Mouse (Mus musculus) olfactory bulb, adult 2 months (tissue): Measurements from ENCODE around the gene Creb5.

Experiments
- CTCF ChIP-seq: fragments of 200-500 bp; IDR thresholded peaks from 2 replicates; pipeline ENCODE4 v1.5.1; 2012; ENCODE audit warnings: low read depth, mild to moderate bottlenecking, low read length, moderate library complexity; ENCODE audit not compliant: insufficient read depth
- POLR2A ChIP-seq: fragments of 200-500 bp; IDR thresholded peaks from 2 replicates; pipeline ENCODE4 v1.6.1; 2012; ENCODE audit warnings: mild to moderate bottlenecking, low read depth, low read length, moderate library complexity; ENCODE audit not compliant: insufficient read depth

GRCm38 (mm10) chr6:53652691-53653090 lies 365.6 kb downstream of the Creb5 start:
- TF ChIP-seq POLR2A (no peak), CTCF (no peak)
